Mouse (Mus musculus): ENCODE results near the gene Tnip3.
A peak's percentile ranks its signal among the peaks of the same experiment; 100 is the strongest.

Gene Tnip3

DNA sequence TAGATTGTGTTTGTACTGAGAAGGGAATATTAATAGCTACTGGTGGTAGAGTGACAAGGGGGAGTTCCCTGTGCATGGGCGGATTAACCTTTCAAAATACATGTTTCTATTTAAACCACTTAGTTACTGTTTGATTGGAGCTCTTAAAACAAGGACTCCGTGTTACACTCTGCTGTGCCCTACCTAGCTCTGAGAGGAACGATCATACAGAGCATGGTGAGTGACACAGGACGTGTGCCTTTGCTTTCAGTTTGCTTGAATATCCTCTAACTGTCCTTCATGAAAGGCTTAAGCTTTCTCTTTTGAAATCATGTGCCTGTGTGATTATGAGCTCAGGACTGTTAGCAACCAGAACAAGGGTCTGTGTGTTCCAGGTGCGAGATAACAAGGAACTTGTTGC is at the start of gene Tnip3:
Tnip3 (plus strand) TSS at position 122 of the 400 bp plus-strand sequence.
- DNase-seq (ENCODE audit: low spot score in 2 of 2) = no peak

DNA sequence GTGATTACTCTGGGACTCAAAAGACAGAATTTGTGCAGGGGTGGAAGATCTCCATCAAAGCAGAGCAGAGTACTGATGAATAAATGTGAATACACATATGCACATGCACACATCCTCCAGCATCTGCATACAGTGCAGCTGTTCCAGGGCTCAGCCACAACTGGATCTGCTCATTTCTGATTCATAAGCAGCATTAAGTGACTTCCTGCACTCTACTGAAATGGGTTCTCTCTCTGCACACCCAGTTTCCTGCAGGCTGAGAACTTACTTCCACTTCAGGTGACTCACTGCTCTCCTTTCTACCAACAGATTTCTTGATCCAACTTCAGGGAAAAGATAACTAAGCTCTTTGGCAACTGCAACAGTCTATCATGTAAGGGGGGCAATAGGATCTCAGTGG is 26.3 kb upstream of the Tnip3 start:
- DNase-seq (ENCODE audit: low spot score in 2 of 2) = no peak

DNA sequence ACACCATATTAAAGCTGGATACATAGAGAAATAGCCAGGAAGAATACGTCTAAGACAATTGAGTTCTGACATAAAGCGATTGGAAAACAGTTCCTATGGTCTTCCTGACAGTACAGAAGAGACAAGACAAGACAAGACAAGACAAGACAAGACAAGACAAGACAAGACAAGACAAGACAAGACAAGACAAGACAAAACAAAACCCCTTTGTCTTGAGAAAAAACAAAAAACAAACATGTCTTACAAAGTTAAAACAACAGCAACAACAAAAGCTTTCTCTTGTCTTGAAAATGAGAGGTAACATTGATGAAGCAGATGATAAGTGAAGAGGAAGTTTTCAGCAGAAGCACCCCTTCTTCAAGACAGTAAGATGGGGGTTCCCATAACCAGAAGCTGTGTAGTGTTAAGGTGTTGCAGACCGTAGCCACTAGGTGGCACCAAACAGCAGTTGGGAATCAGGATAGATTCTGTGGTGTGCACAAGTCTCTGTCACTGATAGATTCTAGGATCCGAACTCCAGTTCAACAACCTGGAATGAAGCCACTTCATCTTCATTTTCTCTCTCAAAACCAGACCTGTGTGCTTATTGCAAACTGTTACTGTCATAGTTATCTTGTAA is 15.0 kb upstream of the Tnip3 start:
- DNase-seq (ENCODE audit: low spot score in 2 of 2) = peak; percentile 10 to 76

DNA sequence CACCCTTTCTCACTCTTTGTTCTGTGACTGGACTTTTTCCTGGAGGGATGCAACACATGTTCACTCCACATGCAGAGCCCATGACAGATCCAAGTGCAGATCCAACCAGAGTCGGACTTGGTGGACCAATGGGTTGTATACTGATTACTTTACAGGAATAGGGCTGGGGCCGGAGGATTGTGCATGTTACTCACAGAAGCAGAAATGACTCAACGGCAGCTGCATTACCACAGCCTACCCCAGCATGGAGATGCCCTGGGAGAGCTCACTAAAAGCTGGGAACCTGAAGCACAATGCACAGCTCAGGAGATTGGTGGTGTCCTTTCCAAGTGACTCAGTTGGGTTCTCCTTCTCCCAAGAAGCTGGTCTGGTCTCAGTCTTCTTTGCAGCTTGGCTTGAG is 11.3 kb upstream of the Tnip3 start:
- DNase-seq (ENCODE audit: low spot score in 2 of 2) = no peak

DNA sequence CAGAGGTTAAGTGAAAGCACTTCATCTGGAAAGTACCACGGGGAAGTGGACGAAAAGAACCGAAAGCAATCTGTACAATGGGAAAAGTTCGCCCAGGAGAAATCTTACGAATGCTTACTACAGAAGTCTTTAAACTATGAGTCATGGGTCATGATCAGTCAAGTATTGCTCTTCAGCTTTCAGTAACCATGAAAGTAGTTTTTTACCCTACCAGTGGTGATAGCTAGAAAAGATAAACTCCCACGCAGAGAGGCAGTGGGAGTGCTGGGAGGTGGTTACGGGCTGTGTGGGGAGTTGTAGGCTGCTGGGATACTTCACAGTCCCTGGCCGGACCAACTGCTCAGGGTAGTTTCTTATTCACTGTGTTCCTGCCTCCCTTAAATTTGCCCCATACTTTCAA is 8.4 kb upstream of the Tnip3 start:
- DNase-seq (ENCODE audit: low spot score in 2 of 2) = no peak

DNA sequence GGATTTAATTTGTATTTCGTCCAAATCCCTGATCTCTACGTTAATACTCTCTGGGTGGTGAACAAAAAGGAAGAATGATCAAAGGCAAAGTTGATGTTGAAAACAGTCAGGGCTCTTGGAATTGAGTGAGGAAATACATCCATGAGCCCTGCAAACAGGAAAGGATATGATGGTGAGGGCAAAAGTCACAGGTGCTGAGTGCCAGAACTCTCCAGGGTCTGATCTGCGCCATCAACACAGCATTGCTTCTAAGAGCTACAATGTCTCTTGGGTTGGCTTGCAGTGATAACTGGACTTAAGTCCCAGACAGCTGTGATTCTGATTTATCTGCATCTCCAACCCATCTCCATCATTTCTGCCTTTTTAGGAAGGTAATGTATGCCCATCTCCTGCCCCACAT is 4.3 kb upstream of the Tnip3 start:
- DNase-seq (ENCODE audit: low spot score in 2 of 2) = no peak

DNA sequence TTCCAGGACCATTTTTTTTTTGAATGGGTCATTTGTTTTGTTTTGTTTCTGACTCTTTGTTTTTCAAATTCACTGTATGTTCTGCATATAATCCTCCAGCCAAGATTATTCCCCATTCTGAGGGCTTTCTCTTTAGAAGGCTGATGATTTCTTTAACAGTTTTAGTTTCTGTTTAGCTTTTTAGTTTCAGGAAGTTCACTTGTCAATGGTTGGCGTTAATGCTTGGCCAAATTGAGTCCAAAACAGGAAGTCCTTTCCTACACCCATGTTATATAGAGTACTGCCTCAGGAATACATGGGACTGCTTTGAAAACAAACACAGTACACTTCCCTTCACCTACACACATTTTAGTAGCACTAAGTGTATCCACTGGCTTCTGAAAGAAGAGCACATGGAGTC is 2.8 kb downstream of the Tnip3 start:
- DNase-seq (ENCODE audit: low spot score in 2 of 2) = no peak

DNA sequence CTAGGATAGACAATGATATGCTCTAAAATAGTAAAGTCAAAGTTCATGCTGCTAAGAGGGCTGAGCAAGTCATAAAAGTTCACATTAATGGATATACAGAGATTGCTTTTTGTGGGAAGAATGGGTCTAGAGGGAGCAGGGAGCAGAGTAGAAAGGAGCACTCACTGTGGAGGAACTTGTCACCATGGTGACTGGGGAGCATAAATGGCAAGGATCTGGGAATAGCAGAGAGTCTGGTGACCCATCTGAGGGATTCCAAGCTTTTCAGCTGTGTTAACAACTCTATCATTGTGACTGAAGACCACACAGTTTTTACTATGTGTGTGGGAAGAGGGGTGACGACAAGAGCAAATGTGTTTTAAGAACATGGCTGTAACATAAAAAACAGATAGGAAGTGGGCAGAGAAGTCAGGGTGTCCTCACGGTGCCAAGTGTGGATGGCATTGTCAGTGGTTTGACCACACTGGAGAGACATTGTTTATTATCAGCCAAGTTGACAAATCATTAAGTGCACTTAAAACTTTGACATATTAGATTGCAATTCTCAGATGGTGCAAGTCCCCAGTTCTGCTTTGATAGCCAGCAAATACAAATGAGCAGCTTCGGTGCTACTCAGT is 6.2 kb downstream of the Tnip3 start:
- no peak for DNase-seq (ENCODE audit: low spot score in 2 of 2)

DNA sequence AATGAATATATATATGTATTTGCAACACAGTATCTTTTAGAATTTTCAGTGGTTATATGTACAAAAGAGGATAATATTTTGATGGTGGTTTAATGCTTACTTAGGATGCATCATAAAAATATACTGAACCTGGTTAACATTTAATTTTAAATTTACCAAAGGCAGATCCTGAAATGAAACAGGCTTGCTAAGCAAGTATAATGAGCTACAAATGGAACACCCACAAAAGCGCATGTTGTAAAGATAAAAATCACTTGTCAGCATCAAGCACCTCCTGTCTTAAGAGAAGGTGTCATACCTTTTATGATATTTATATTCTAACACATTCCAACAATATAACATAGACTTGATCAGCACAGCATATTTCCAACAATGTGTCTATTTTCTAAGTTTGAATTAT is 8.6 kb downstream of the Tnip3 start:
- DNase-seq (ENCODE audit: low spot score in 2 of 2) = no peak

DNA sequence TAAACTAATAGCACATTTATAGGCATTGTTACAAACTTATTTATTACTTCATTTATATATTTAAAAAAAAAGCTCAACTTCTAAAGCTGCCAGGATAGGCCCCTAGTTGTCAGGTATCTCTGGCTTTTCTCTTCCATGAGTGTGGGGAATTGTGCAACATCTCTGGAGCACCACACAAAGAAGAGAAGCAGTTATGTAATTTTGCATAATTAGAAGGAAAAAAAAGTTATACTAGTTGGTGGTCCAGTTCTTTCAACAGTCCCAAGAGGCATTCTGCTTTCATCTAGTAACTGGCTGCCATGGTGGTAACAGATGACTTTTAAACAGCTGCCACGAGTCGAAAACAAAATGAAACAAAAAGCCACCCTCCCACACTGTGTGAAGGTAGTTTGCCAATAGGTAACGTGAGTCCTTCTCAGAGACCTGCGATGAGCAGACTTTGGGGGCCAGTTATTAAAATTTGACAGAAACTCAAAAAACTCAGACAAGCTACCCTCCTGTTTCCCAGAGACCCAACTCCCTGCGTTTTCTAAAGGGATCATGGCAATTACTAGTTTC is 12.3 kb downstream of the Tnip3 start:
- no peak for DNase-seq (ENCODE audit: low spot score in 2 of 2)

DNA sequence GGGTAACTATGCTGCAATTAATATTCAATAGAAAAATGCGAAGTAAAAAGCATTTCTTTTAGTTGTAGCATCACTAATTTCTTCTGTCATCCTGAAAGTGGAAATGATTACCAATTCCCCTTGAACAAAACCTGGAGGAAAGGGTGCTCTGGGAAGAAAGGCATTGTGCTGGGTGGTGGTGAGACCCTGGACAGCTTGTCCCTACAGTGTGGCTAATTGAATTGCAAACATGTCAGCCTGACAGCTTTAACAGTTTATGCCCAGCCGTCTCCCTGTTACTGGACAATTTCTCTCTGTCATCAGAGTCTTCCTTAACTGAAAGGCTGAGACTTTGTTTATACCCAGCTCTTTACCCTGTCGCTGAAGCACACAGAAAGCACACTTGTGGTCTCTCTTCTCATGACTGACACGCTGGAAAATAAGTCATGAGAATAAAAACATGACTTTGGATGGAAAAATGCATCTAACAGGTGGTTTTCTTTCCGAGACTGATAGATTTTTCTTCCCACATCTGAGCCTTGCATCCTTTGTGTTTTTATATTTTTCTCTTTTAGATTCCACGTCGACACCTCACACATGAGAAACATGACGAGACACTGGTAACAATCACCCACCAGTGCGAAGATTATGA is 13.0 kb downstream of the Tnip3 start:
- no peak for DNase-seq (ENCODE audit: low spot score in 2 of 2)

DNA sequence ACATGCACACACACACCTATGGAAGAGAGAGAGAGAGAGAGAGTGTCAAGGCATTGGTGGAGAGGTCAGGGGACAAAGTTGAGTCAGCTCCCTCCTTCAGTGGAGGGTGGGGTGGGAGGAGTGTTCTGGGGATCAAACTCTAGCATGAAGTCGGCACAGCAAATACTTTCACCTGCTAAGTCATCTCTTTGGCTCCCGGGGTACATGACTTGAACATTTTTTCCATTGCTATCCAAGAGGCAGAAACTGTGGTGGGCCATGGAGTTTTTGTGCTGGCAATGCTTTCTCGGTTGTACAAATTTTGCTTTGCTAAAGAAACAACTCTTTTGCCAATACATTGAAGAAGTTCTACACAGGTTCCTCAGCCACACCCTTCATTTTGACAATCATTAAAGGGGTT is 13.8 kb downstream of the Tnip3 start:
- no peak for DNase-seq (ENCODE audit: low spot score in 2 of 2)

DNA sequence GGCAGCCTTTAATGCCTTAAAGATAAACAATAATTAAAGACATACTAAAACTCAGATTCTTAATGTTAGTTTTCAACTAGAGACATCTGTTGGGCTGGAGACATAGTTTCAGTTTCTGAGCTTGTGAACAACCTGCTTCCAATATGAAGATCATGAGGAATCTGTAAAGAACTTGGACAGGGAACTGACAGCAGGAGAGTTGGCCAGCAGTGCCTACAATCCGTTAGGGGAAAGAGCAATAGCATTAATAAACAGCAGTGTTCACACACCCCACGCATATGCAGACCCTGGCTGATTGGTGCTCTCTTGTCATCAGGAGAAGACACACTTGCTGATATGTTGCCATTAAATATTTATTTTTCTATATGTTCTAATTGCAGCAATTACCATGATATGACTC is 15.0 kb downstream of the Tnip3 start:
- DNase-seq (ENCODE audit: low spot score in 2 of 2) = no peak

DNA sequence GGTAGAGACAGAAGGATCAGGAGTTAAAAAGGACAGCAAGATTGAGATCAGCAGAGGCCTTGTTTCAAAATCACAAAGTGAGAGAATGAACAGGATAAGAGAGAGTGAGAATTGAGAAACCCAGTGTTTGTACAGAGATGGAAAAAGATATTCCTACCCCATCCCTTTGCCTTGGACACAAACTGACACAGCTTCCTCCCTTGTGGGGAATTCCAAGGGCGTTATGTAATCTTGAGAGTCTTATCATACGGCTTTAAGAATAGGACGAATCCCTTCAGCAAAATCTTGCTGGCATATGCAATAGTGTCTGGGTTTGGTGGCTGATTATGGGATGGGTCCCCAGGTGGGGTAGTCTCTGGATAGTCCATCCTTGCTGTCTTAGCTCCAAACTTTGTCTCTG is 16.0 kb downstream of the Tnip3 start:
- DNase-seq (ENCODE audit: low spot score in 2 of 2) = no peak

DNA sequence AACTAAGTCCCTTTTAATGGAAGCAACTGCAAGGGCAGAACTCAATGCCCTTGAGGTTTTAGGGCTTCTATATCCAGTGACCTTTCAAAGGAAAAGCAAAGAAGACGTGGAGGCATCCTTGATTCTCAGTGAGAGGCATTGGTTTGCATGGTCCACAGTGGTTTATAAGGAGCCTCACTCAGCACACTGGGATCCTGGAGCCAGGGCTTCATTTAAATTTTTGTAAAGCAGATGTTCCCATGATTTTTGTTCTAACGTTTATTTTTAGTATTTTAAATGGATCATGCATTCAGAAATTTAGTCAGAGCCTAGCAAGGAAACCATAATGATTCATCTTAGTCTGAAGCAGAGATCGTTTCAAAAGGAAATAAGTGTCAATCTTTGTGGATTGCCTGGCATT is 17.3 kb downstream of the Tnip3 start:
- no peak for DNase-seq (ENCODE audit: low spot score in 2 of 2)

DNA sequence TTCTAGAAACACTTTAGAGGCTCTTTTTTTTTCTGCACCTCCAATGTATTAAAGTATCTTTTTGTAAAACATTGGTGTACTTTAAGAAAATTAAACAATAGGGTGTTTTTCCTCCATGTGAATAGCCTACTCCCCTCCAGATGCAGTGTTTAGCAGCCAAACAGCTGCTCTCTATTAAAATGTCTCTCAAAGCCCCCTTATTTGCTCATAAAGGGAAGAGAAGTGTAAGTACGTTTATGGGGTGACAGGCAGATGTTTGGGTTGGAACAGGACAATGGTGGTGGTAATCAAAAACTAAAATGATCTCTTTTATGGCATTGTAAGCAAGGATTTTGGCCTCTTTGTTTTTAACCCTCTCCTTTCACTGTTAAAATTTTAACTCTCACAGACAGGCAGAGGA is 17.8 kb downstream of the Tnip3 start:
- no peak for DNase-seq (ENCODE audit: low spot score in 2 of 2)

DNA sequence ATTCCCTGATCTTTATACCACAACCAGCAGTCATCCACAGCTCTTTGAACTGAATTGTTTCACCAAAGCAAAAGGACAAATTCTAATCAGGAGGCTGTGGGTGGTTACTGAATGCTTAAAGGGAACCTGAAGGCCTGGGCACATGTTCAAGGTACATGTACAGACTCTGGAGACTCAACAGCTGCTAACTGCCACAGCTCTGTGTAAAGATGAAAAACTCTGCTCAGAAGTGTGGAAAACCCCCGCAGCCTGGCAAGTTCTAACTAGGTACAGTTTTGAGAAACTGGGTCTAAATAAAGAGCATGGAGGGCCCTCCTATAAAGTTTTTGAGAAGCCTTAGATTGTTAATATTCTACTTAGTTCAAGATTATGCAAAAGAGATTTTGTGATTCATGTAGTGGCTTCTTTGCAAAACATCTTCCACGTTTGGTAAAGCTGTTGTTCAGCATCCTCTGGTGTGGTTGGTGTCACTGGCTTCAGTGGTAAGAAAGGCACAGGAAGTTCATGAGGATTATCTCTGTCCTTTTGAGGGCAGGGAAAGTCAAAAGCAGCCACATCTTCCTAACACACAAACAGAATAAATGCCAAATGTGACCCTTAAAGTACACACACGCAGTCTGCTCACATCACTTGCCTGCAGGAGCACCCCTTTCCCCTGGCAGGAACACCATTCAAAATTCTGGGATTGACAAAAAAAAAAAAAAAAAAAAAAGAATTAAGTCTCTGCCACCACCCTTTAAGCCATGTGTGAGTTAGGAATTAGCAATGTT is 39.0 kb downstream of the Tnip3 start:
- peak; percentile 40 to 63 for DNase-seq (ENCODE audit: low spot score in 2 of 2)

DNA sequence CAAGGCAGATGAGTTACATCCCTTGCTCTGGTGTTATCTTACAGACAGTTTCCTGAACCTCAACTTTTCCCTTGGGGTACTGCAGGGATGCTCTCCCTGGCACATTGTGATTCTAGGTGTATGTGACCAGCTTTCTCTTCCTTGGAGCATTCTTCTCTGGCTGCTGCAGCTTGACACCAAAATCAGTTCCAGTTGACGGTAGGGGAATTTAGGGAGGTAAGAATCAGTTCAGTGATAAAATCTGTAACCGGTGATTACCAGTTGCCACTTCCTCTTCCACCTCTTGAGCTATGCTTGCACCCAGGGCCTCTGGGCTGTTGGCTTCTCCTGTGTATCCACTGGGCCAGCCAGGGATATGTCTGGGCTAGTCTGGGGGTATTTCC is 39.5 kb downstream of the Tnip3 start:
- DNase-seq (ENCODE audit: low spot score in 2 of 2) = no peak

DNA sequence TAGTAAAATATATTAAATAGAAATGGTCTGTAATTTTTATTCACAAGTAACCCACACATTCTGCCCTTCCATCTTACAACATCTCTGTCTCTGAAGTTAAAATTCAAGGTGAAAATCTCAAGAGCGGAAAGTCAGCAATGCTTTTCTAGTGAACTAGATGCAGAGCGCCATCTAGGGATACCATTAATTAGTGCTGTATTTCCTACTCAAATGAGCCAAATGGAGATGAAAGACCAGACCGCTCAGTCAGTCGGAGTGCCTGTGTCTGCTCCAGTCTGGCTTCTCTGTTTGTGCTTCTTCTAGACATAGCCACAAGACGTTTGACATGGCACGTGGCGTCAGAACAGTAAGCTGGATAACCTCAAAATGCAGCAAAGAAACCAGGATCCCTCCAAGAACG is 44.6 kb downstream of the Tnip3 start:
- peak in 1 of 2 experiments; percentile 70 for DNase-seq (ENCODE audit: low spot score in 2 of 2)

DNA sequence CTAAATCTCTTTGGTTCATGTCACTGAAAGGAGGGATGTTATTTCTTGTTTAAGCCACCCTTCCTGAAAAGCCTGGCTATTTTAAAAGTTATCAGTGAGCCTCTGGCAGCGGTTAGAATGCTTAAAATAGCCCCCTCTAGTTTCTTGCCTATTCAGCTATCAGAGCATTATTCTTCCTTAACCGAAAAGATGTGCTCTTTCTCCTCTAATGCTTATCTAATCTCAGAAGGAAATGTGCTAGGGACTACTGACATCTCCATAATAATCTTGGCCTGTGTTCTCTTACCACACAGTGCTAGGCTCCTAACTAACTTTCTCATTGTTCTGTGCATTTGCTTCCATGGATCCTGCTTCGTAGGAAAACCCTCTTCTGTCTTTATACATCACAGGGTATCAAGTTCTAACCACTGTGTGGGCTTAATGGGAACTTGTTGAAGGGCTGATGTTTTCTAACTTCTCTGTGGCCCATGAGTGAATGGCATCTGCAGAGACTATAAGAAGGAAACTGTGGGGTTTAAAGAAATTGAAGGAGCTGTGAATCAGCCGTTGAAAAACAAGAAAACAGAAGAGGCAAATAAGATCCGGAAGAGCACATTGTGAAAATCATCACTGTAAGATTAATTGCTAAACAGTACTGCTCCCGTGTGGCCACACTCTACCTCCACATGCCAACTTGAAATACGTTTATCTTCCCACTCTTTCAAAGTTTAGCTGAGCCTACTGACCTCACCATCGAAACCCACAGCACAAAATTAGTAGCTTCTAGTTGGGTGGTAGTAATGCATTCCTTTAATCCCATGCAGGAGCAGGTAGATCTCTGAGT is 53.2 kb downstream of the Tnip3 start:
- no peak for DNase-seq (ENCODE audit: low spot score in 2 of 2)

DNA sequence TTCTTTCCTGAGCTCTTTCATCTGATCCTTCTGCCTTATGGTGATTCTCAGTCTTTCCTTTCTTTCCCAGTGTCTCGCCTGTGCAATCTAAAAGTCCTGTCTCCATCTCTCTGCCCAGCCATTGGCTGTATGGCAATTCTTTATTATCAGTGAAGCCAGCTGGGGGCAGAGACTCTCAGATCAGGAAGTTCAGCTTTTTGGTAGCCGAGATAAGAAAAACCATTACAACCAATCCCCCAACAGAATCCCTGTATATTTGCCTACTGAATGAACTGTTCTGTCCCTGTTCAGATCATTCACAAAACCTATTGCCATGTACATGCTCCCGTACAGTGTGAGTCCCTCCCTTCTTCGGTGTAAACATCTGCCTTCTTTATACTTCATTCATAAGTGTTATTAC is 57.9 kb downstream of the Tnip3 start:
- DNase-seq (ENCODE audit: low spot score in 2 of 2) = no peak

DNA sequence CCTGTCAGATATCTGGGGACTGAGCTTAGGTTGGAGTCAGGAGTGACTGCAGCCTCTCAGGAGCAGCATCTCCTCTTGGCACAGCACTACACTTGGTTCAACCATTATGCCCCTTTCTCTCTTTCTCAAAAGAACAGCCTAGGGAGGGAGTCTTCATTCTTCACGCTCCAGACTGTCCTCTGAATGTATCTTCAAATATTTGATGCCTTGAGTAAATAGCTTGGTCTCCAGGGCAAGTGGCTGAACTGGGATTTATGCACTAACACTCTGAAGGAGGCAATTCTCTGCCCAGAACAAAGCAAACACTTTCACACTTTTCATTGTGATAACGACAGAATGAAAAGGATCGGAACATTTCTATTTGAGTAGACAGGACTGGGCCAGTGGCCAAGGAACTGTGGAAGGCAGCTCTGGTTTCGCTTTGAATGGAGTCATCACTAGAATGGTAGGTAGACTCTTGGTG is 59.8 kb downstream of the Tnip3 start:
- peak; percentile 31 to 80 for DNase-seq (ENCODE audit: low spot score in 2 of 2)

All from left cerebral cortex, adult 9 months (tissue).